Mouse (Mus musculus) thymus, postnatal 36 days (tissue): ENCODE measurements around the gene Mrpl44.

Experiments used
- DNase-seq, 2 experiments: peaks; one replicate each; pipeline ENCODE4 v3.0.0; 2022; ENCODE audit warnings: mixed read lengths in 2 of 2

Gene Mrpl44

GRCm38 (mm10) chr1:79775927-79776458 lies at the start of gene Mrpl44, which contains the start of gene Wdfy1:
Gene Mrpl44, plus strand, starts transcription at chr1:79776018.
Gene Wdfy1, minus strand, starts transcription at chr1:79776143.
- peak; percentile 95 to 99 for DNase-seq

- no peak for DNase-seq
These were observed 41.0 kb upstream of the Mrpl44 start for GRCm38 (mm10) chr1:79734794-79735193.

GRCm38 (mm10) chr1:79736408-79736807 lies 39.4 kb upstream of the Mrpl44 start:
- no peak for DNase-seq

GRCm38 (mm10) chr1:79739726-79740125 lies 36.1 kb upstream of the Mrpl44 start:
- DNase-seq, result no peak

GRCm38 (mm10) chr1:79741002-79741401 lies 34.8 kb upstream of the Mrpl44 start:
- no peak for DNase-seq

- no peak for DNase-seq
These were observed 32.9 kb upstream of the Mrpl44 start for GRCm38 (mm10) chr1:79742949-79743348.

- no peak for DNase-seq
These were observed 32.4 kb upstream of the Mrpl44 start for GRCm38 (mm10) chr1:79743385-79743784.

GRCm38 (mm10) chr1:79746056-79746455 lies 29.8 kb upstream of the Mrpl44 start:
- no peak for DNase-seq

GRCm38 (mm10) chr1:79751186-79751585 lies 24.6 kb upstream of the Mrpl44 start:
- no peak for DNase-seq

- no peak for DNase-seq
These were observed 23.7 kb upstream of the Mrpl44 start for GRCm38 (mm10) chr1:79752015-79752695.

- DNase-seq, result no peak
These were observed 23.0 kb upstream of the Mrpl44 start for GRCm38 (mm10) chr1:79752714-79753340.

GRCm38 (mm10) chr1:79753456-79753855 lies 22.4 kb upstream of the Mrpl44 start:
- DNase-seq, result no peak

GRCm38 (mm10) chr1:79754936-79755335 lies 20.9 kb upstream of the Mrpl44 start:
- DNase-seq, result no peak

GRCm38 (mm10) chr1:79755376-79755775 lies 20.4 kb upstream of the Mrpl44 start:
- DNase-seq, result no peak

GRCm38 (mm10) chr1:79756417-79756816 lies 19.4 kb upstream of the Mrpl44 start:
- DNase-seq, result no peak

- no peak for DNase-seq
These were observed 18.7 kb upstream of the Mrpl44 start for GRCm38 (mm10) chr1:79757161-79757560.

- DNase-seq, result no peak
These were observed 18.2 kb upstream of the Mrpl44 start for GRCm38 (mm10) chr1:79757597-79757996.

GRCm38 (mm10) chr1:79759006-79759405 lies 16.8 kb upstream of the Mrpl44 start:
- DNase-seq, result no peak

- DNase-seq, result no peak
These were observed 16.3 kb upstream of the Mrpl44 start for GRCm38 (mm10) chr1:79759436-79759972.

GRCm38 (mm10) chr1:79760656-79761055 lies 15.2 kb upstream of the Mrpl44 start:
- peak in 1 of 2 experiments; percentile 19 for DNase-seq

- DNase-seq, result peak; percentile 59 to 72
These were observed 14.5 kb upstream of the Mrpl44 start for GRCm38 (mm10) chr1:79761106-79761916.

- DNase-seq, result no peak
These were observed 13.9 kb upstream of the Mrpl44 start for GRCm38 (mm10) chr1:79761917-79762271.
